Mouse (Mus musculus) CD4-positive, CD25-positive, alpha-beta regulatory T cell (primary cell): Measurements from ENCODE around the gene Mysm1. TPM values are rescaled to one million over a fixed set of nuclear protein-coding genes. Genes with fewer than 3 reads are reported as not detected.

Experiments
- polyA plus RNA-seq: library from polyadenylated mRNA; unstranded; fragments of 100-300 nt; shearing (Covaris generic); gene quantifications from one replicate; pipeline ENCODE4 v1.2.1, GENCODE M21; 2017

Mysm1 gene
- 63.5 TPM for polyA plus RNA-seq

DNA sequence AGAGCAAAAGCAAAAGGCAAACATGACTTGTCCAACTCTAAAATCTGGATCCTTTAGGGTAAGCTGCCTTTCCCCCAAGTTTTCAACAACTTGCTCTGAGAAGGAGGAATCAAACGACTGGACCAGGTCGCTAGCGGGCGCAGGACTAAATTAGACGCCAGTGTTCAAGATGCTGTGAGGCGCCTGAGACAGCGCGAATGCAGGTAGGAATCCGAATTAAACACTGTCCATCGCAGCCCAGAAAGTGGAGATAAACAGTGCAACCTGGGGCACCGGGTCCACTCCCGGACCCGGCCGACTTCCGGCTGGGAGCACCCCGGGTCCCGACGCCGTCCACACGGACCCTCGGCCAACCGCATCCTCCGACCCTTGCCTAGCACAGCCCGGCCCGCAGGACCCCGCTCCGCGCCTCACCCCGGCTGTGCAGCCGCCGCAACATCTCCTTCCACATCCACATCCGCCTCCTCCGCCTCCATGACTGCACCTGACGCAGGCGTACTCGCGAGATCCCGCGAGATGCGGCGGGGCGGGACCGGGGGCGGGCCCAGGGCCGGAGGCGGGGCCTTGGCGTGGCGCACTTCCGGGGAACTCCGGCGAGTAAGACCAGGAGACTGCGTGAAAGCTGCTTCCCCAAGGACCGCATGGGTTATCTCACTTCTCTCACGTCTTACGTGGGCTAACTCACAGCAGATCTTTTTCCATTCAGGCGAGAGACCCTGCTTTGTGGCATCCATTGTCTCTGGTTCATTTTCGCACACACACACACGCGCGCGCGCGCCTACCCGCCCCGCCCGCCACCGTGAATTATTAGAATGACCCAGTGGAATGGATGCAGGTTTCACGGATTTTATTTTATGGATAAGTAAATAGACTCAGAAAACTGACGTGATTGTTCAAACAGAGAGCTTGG lies at the start of gene Mysm1:
Mysm1 (minus strand) TSS at position 511 of the 910 bp plus-strand sequence.

GRCm38 (mm10) chr4:94928743-94929142 lies 50.2 kb downstream of the Mysm1 start, which contains the start of gene Eqtn:
Gene Eqtn, minus strand, starts transcription at chr4:94928843.

Other genes starting within 250 kb of the Mysm1 start
- gene Tek, start 239.8 kb downstream of the Mysm1 start, polyA plus RNA-seq = not detected
- not detected for gene Eqtn, start 50.3 kb downstream of the Mysm1 start, polyA plus RNA-seq
- 115 TPM for gene Jun, start 73.1 kb upstream of the Mysm1 start, polyA plus RNA-seq